Mouse (Mus musculus): ENCODE results near the gene Lmf1.

Gene Lmf1

DNA sequence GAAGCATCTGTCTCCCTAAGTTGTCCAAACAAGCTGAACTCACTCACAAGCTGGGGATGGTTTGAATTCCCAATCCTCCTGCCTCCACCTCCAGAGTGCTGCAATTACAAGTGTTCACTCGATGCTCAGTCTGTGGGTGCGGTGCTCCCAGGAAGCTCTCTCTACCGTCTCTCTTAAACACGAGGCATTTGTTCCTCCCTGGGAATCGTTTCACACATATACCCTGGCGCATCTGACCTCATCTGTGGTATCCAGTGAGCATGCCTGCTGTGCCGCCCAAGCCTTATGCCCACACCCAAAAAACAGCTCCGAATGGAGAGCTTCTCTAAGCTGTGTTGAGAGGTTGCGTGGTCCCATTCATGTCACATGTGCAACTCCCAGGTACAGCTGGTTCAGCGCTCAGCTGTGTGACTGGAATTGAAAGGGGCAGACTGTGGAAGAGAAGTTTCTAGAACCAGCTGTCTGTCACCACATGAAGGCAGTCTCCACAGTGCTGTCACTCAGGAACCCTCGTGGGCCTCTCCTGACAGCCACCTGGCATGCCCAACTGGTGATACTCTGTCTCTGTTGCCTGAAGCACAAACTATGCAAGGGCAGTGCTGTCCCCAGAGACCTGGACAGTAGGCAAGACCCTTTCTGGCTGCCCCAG is 29.4 kb downstream of the Lmf1 start:
- DNase-seq = no peak

DNA sequence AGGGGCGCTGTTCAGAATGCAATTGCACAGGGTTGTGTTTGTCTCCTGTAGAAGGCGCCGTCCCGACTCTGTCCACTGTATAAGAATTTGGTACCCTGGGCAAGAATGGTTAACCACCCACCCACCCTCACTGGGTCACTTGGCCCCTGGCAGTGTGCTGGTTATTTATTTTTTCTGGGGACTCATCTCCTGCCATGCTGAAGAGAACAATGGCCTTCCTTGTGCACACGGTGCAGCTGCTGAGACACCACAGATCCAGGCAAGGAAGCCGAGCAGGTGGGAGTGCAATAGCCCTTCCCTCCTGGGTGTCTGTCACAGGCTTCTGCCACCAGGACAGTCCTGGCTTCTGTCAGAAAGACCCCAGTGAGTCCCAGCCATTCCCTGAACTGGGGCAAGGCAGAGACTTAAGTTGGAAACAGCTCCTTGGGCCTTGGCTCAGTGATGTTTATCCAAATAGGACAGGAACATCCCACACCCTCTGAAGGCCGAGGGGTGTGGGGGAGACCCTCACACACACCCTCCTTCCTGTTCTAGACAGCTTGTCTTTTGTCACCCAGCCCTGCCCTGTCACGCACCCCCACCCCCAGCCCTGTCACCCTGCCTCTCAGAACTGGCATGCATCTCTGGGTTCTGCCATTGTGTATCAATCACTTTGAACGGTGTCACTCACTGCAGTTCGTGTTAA is 30.1 kb downstream of the Lmf1 start:
- no peak for DNase-seq

DNA sequence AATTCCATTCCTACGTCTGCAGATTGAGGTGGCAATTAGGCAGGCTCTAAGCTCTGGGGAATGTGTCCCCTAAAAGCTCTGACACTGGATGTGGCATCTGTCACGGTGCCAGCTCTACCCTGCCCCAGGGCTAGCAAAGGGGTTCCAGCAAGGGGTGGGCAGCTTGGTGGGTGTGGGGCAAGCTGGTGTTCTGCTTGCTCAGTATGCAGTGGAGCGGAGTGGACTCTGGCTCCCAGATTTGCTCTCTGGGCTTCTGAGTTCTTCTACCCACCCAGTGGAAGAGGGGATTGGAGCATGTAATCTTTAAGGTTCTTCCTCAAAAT is 30.6 kb downstream of the Lmf1 start:
- no peak for DNase-seq

DNA sequence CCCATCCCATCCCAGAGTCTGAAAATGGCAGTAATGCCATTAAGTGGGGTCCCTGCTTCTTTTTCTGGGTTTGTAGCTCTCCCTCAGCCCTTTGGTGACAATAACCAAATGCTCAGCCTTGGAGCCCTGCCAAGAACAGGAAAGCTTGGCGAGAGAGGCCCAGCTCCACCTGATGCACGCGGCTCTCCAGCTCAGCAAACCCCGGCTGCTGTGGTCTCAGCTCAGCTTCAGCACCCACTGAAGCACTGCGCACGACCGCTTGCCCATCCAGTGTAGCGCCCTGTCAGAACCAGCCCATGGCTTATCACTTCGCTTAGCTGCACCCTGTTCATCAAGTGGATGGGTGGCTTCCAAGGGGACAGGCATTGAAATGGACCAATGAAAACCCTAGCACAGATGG is 31.3 kb downstream of the Lmf1 start:
- peak; percentile 69 to 76 for DNase-seq

DNA sequence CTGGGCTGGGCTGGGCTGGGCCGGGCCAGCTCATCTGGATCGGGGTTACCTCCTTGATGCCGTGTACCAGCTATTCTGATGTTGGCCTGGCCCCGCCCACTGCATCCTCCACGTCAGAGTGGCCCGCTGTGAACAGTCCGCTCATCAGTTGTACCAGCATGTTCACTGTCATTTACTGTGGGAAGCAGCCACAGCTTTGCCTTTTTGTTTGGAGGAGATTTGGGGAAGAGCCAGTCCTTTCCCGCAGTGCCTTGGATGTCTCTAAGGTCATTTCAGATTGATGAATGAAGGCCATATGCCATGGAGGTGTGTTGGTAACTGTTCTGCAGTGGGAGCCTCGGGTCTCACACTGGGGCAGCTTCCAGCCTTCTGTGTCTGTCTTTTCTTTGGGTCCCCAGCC is 33.7 kb downstream of the Lmf1 start:
- DNase-seq = peak; percentile 47 to 54

DNA sequence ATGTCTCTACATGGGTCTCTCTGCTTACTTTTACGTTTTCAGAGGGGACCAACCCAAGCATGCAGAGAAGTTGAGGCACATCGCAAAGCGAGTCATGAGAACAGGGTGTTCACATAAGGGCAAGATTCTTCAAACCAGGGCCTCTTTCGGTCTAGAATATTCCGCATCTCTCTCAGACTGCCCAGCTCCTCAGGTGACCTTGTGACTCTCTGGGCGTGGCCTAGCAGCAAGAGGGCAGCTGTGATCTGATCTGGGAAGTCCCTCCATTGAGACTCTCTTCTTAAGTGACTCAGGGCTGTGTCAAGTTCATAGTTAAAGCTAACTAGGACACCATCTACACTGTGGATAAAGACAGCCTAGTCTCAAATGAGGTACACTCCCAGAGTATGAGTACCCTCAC is 34.4 kb downstream of the Lmf1 start:
- no peak for DNase-seq

DNA sequence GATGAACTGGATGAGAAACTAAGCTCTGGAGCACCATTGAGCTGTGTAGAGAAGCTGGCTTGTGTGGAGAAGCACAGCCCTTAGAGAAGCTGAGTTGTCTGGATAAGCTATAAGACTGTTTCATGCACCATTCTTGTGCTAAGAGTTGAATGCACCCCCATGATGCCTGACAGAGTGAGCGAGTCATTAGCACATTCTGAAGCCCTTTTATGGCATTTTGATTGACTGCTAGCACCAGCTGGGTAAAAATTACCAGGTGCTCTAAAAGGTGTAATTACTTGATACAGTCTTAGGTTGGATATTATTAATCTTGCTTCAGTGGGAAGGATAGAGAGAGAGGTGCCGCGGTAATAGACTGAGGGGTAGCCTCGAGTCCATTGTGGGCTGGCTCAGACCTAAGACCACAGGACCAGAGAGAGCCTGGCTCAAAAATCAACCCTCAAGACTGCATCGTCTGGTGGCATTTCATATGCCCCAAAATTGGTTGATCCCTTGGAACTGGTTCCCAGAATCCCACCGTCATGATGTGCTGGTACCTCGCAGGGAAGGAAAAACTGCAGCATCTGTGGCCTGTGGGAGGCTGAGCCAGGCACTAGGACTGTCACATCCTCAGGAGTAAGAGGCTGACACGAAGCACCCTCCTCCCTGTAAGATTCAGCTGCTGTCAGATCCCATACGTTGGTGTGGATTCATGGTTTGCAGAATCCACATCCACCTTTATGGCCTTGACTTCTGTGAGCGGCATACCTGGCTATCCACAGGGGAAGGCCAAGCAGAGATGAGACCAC is 36.0 kb downstream of the Lmf1 start:
- DNase-seq = no peak

DNA sequence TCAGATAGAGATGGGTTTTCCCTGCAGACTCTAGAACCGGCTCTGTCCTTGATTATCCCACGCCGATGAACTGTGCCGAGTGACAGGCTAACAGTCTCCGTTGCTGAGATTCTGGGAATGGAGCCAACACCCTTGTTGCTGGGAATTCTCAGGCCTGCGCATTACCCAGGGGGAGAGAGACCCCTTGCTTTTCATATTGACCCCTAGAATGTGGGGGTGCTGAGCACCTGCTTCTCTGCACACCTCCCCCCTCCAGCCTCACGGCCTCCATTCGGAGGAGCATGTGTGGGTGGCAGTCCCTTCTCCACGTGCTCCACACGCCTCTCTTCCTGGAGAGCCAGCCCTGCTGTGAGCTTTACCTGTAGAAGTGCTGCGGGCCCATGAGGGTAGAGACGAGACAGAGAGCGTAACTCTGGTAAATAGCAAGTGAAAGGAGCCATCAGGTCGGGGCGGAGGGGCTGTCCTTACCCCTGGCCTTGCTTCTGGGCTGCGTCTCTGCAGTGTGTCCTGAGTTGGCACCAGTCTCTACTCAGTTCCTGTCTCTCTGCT is 39.7 kb downstream of the Lmf1 start:
- DNase-seq = peak; percentile 35 to 45

DNA sequence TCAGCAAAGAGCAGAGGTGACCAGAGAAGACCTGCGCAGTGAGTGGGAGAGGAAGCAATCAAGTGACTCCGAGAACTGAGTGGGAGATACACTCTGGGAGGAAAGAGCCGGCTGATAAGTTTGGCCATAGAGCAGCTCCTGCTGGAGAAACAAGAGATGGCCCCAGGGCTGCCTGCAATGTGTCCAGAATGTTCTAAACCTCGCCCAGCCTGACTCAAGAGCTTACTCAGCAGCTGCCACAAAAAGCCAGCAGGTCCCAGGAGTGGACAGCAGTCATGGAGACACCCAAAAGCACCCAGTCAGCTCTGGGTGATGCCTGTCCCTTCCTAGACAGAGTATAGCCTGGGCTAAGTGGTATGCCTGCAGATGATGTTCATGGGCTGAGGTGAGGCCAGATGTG is 44.6 kb downstream of the Lmf1 start:
- DNase-seq = no peak

DNA sequence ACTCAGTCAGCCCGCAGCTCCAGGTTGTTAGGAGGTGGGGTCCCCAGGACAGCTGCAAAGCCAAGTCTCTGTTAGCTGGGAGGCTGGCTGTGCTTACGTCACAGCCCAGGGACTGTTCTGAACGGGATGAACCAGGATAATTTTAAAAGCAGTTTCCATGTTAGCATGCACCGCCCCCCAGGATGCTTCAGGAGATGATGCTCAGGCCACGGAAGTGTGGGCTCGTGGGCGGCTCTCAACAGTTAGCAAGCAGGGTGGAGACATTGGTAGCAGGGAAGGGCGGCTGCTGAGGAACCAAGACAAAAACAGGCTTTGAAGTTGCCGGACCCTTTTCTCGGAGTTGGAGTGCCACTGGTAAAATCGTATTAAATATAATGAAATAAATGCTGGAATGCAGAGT is 45.0 kb downstream of the Lmf1 start:
- no peak for DNase-seq

DNA sequence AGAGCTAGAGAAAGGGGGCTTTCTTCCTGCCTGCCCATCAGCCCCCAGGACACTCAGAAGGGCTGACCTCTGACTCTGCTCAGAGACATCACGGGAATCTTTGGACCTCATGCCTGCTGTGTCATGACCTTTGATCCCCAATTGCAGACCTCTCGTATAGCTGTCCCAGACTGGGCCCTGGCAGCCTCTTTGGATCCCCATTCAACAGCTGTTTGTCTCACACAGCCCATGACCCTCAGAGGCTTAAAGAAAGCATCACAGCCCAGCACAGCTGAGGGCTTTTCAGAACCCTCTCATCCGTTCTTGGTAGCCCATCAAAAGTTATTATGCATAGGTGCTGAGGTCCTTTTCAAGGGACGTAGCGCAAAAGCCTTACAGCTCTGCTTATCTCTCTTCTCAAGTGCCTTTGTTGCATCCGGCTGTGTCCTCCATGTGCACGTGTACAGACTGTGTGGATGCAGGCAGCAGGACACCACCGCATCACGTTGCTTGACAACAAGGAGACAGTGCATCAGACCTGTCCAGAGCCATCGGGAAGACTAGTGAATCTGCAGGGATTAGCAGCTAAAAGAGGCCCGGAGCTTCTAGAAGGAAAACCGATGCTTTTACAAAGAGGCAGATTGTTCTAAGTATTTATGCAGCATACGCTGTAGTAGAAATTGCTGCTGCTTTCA is 45.7 kb downstream of the Lmf1 start:
- DNase-seq = no peak

DNA sequence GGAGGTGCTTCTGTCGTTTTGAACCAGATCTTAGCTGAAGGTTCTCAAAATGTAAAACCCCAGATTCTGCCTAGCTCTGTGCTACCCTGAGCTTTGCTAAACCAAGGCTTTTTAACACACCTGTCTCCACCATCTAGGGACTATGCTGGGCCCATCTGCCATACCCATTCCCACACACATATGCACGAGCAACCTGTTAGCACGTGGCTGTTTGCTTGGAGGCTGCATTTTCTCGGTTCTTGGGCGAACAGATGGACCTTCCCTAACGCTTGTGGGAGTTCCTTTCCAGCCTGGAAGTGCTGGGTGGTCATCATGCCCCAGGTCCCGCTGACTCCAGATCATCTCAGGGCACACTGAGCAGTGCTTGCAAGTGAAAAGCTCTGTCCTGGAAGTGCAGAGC is 46.4 kb downstream of the Lmf1 start:
- DNase-seq = no peak

DNA sequence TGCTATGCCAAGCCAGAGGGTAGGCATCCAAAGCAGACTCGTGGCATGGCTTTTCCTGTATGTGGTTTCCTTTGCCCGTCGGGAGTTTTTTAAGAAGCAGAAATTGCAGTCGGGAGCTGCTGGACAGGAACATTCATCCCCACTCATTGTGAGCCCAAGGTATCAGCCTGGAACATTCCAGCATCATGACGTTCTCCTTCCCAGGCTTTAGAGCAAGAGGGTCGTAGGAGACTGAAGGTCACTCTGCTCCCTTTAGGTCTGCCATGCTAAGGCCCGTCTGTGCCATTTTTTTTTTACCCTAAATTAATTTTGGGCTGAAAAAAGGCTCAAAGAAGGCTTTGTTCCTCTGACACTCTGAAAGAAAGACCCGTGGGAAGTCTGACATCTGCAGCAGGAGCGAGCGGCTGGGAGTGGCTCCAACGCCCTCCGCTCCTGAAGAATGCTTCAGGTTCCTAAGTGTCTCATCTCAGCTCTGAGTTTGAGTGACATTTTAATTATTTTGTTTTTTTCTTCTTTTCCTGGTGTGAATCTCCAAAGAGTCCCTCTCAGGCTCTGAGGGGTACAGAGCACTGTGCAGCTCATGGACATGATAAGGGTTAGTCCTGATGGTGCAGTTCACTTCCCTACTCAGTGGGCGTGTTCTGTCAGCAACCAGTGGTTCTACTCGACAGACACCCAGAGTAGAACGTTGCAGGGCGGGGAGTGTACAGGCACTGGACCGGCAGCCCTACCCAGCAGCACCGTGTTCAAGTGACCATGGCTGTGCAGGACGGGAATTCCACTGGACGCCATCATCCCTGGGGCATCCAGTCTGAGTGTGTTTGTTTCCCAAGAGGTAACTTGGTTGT is 47.5 kb downstream of the Lmf1 start:
- DNase-seq = no peak

DNA sequence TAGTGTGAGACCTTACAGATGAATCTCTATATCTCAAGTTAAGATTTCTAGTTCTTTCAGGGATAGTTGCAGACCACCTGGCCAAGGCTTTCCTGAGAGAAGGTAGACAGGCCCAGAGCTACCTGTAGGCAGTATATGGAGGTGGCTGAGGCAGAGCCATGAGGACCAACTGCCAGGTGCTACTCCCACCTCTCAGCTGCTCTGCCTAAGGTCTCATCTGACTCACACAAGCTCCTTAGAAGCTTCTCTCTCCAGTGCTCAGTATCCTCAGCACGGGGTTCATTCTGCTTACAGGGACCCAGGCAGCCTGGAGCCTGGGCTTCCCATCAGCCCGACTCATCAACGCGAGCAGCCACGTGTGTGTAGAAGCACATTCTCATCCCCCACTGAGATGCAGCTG is 51.4 kb downstream of the Lmf1 start:
- DNase-seq = no peak

DNA sequence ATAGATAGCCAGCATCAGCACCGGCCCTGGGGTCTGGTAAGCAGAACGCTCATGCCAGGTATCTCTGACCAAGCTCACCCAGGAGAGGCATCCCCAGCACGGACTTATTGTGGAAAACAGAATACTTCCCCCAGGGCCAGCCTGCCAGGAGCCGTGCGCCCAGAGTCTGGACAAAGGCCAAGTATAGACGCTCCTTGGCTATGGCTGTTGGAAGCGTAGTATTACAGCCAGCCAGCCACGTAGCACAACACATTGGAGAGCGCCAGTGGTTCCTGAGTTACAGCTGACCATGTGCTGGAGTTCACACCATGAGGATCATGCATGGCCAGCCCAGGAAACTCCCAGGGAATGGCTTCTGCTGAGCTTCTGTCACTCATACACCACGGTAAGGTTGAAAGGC is 55.2 kb downstream of the Lmf1 start:
- peak in 1 of 2 experiments; percentile 26 for DNase-seq

DNA sequence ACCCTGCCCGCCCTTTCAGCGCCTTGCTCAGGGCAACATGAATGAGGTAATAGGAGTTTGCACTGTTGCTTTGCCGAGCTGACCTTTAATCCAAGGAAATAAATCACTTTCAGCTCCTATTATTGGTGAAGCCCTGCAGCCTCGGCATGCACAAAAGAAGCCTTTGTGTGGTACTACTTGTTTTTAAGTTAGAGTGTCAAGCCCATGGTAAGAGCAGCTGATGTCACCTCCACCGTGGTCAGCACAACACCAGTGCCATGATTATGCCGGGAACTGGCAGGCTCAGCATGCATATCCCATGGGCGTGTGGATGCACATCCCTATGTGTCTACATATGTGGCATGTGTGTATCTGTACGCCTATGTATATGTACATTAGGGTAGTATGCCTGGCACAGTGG is 56.5 kb downstream of the Lmf1 start:
- DNase-seq = no peak

DNA sequence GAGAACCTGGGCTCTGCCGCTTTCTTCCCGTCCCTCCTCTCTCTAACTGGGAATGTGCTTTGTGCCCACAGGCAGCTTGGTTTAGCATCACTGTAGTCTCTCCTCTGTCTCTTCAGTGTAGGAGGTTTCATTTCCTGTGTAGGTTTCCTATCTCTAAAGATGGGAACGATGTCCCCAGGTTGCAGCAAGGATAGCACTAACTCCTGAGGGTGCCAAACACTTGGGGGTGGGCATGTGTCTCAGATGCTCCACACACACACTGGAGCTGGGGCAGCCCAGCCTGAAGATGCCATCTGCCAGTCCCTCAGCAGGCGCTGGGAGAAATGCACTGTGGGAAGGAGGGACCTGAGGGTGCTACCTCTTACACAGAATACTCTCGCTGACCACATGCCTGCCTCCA is 56.9 kb downstream of the Lmf1 start:
- DNase-seq = no peak

DNA sequence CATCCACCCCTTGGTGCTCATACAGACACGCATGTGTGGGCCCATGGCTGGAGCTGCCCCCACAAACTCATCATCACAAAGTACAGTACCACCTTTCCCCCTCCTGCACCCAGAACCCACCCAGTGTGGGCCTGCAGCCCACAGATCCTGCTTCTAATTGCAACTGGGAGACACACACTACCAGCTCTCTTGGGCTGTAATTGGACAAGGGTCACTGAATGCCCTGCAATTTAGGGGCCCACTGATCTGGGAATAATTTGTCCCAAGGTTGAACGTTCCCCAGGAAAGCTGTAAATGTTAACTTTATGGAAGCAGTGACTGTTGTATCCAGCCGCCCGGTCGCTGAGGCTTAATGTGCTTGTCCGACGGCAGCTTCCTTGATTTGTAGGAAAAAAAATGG is 59.1 kb downstream of the Lmf1 start:
- no peak for DNase-seq

DNA sequence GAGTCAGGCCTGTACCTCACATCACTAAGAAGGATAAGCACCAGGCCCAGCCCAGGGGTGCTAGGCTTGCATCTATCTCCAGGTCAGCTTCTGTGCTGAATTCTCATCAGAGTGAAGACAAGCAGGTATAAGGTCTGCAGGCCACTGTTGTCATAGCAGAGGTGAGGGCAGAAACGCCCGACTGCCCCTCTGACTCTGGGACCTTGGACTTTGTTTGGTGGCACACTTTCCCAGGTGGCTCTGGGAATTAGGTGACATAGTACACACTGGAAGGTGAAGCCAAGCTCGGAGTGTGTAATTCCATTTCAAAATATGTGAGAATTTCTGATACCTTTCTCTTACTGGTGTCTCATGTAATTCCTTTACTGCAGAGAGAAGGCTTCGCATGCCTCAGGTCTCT is 59.6 kb downstream of the Lmf1 start:
- DNase-seq = no peak

DNA sequence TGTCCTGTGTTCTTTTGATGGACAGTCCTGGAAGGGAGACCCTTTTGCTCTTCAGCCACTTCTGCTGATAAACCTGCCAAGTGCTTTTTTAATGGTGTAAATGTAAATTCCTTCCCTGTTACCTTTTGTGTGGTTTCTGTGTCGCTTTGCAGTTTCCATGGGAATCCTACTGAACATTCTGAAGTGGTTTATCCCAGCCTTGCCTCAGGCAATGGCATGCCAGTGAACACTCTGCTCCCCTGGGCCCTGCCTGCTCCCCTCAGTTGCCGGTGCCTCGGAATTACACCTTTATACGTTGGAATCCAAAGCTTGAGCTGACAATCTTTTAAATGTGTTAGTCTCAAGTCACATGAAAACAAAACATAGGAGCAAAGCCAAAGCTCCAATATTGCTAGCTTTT is 62.1 kb downstream of the Lmf1 start:
- DNase-seq = no peak

DNA sequence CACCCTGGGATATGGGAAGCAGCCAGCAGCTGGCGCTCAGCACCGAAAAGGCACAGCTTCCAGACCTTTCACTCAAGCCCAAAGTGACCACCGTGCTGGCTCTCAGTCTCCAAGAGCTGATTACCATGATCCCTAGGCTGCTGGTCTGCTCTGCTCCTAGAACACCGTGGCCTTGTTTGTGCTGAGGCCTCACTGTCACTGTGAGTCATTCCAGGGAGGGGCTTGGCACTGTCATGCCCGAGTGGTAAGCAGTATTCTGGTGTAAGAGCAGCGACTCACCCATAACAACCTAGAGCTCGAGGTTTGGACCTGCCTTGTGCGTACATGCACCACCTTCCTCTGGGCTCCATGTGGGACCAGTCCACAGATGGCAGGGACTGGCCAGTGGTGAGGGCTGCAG is 63.1 kb downstream of the Lmf1 start:
- DNase-seq = no peak

DNA sequence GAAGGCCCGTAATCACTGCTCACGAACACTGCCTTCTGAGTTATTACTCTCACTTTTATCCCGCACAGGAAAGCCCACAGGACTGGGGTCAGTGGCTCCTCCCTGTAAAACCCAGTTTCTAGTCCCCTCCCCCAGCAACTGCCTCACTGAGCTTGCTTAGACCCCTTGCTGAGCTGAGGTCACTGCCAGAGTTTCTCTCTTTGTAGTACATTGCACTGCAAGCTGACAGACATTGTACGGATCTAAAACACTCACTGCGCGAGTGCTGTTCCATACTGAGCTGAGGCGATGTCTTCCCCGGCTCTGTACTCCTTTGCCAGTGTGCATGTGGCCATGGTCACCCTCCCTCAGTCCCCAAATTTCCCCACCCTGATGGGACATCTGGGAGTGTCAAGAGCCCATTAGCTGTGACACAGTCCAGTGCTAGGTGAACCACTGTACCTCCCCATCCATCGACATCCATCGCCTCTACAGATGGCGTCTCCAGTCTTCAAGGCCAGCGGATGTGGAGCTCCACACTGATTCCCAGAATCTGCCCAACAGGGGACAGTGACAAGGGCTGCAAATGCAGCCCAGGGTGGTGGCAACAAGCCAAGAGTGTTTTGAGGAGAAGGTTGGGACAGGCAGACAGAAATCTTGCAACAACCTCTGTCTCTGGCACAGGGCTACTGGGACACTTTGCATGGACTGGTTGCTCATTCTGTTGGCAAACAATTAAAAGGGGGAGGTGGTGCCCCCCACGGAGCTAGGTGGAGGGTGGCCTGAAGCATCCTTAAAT is 64.8 kb downstream of the Lmf1 start:
- DNase-seq = no peak

Data from cerebellum, postnatal 36 days (tissue).